Mouse (Mus musculus) E14TG2a.4 (cell line): ENCODE measurements around the gene Ccdc157.

Source experiments
- CTCF ChIP-seq: conservative IDR thresholded peaks from 2 replicates; pipeline ENCODE4 v1.5.1; 2014; ENCODE audit warnings: low read length
- NANOG ChIP-seq: IDR thresholded peaks from 2 replicates; pipeline ENCODE4 v1.6.1; 2014; ENCODE audit warnings: borderline replicate concordance, low read length, mixed read lengths

DNA sequence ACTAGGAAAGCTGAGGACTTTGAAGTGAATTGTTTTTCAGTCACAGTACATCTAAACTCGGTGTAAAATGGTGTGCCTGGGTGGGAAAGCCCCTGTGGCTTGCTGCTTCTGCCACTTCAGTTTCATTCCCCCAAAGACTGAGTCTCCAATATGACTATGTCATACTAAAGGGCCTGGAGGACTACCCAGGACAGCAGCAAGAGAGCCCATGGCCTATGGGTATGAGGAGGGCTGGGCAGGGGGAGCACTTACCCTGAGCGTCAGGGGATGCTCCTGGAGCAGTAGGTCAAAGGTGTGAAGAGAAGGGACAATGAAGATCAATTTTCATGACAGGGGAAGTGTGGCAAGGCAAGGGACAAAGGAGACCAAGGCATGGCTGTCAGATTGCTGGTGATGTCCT is 21.1 kb downstream of the Ccdc157 start:
- TF ChIP-seq CTCF (no peak), NANOG (no peak)
